Mouse (Mus musculus) mature B cell (primary cell): ENCODE data around the gene Xxylt1.

Experiments used
- in situ Hi-C: fragments of 300-500 bp; cut with MboI; formaldehyde crosslinking; loops from 2 replicates; pipeline ENCODE4 v1.14.3; 2019

Xxylt1 gene

GRCm38 (mm10) chr16:30959692-30960091, 121.5 kb downstream of the Xxylt1 start:
- in situ Hi-C loops: no loop called here

DNA sequence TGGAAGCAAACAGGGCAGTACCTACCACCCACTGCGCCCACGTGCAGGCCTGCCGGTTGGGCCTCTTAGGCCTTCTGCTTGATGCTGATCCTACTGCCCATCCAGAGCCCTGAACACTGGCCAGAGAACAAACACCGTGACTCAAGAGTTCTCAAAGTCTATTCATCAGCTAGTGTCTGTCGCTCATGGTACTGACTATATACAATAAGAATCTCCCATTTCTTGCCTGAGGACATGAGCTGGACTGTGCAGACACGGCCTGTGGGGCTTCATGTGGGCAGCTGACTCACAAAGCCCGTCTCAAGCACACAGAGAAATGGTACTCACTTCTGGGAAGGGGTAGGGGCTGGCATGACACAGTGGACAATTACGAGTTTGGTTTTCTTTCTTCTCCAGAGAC, 125.1 kb downstream of the Xxylt1 start:
- in situ Hi-C loops: no loop called here

GRCm38 (mm10) chr16:30948636-30949035, 132.6 kb downstream of the Xxylt1 start:
- in situ Hi-C loops: no loop called here

DNA sequence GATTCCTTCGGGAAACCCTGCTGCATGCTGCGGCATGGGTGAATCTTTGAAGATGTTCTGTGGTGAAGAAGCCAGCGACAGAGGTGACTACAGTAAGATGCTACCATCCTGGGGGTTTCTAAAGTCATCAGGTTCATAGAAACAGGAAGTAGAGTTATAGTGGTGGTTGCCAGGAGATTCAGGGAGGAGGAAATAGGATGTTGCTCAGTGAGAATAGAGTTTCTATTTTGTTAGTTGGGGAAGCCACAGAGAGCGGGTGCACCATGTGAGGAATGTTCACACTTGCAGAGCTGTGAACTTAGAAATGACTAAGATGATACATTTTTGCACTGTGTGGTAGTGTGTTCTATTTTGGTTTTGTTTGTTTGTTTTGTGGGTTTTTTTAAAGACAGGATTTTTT, 133.0 kb downstream of the Xxylt1 start:
- in situ Hi-C loops: no loop called here

GRCm38 (mm10) chr16:30944886-30945285, 136.3 kb downstream of the Xxylt1 start:
- in situ Hi-C loops: no loop called here

DNA sequence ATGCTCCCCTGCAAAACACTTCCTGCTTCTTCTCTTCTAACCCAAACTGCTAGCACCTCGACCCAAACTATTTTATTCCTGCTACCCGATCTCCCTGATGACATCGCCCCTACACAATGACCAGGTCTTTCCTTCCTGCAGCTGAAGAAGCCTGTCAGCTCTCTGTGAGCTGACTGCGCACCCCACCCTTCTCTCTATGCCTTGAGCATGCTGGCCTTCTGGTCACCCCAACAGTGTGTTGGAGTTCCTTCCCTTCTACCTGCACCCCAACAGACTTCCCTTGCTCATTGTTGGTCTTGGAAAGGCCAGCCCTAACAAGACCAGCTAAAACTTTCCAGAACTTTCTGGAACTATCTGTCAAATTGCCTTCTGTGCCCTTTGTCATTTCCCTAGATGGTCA, 137.3 kb downstream of the Xxylt1 start:
- in situ Hi-C loops: no loop called here

GRCm38 (mm10) chr16:30940699-30941098, 140.5 kb downstream of the Xxylt1 start:
- in situ Hi-C loops: no loop called here

- in situ Hi-C loops: no loop called here
Measured at GRCm38 (mm10) chr16:30939903-30940302, 141.3 kb downstream of the Xxylt1 start.

GRCm38 (mm10) chr16:30939210-30939609, 142.0 kb downstream of the Xxylt1 start:
- in situ Hi-C loops: no loop called here

GRCm38 (mm10) chr16:30938664-30939063, 142.6 kb downstream of the Xxylt1 start:
- in situ Hi-C loops: no loop called here

GRCm38 (mm10) chr16:30937665-30938064, 143.6 kb downstream of the Xxylt1 start:
- in situ Hi-C loops: no loop called here

DNA sequence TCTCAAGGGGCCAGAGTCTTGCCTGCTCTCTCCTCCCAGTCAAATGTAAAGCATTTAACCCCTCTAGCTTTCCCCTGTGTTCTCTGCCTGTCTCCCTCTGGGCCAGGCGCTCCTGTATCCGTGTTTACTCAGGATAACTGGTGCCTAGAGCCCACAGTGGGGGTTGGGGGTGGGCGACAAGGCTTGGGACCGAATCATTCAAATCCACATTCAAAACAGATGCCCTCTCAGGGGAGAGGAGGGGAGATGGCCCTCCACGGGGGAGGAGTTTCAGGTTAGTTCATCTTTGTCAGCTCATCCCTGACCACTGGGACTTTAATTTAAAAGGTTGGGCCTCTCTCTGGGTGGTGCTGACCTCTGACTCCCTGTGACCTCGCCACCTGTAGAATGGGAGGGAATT, 144.8 kb downstream of the Xxylt1 start:
- in situ Hi-C loops: no loop called here

DNA sequence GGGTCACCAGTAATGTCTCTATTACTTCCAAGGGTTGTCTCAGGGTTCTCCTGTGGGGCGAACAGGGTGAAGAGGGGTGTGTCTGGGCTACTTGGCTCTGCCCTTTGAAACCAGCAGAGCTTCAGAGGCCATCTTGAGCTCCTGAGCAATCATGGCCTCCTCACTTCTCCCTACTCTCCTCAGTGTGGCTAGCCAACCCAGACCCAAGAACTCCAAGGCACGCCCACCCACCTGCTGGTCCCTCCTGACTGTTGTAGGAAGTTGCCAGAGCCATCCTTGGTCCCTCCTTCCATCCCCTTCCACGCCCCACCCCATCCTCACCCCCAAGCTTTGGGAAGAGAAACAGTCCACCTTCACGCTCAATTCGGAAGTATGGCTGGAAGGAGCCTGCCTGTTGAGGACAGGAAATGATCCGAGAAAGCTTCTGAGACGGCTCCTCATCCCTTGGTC, 145.2 kb downstream of the Xxylt1 start:
- in situ Hi-C loops: no loop called here

DNA sequence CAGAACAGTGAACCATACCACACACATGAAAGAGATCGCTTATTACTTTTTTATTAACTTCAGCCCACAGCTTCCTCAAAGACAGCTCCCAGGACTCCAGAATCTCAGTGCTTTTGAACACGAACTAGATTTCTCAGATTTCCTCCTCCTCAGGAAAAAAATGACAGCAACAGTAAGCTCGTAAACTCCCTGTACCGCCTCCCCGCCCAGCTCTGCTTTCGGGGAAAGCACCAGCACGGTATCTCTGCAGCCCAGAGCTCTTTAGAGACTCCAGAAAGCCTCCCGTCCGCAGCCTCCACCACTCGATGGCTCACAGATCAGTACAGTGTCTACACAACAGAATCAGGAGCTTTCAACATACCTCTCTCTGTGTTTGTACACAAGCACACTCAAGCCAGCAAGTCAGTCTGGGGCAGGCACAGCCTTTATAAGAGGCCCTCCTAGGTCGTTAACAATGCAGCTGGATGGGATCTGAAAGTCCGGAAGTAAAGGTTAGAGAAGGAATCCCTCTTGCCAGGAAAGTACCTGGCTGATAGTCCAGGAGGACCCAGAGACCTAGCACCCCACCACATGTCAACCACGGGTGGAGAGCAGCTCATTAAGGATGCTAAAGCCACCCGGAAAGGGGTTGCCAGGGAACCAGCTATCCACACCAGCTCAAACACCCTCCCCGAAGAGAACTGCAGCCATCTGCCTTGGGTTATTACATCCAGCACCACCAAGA, 146.1 kb downstream of the Xxylt1 start:
- in situ Hi-C loops: no loop called here

GRCm38 (mm10) chr16:30934205-30934780, 146.9 kb downstream of the Xxylt1 start:
- in situ Hi-C loops: no loop called here

DNA sequence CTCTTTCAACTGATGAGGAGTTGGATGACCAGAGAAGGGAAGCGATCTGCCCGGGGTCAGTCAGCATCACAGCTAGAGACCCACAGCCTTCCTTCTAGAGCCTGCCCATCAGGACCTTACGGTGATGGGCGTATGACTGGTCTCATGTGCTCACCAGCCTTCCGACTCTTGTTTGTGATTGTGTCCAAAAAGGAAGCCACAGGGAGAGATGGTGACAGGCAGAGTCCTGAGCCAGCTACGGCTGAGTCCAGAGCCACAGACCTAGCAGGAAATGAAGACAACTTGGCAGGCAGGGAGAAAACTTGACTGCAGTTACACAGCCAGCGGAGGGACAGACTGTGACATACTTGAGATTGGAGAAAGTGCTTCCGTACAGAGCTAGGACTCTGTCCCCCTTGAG, 147.9 kb downstream of the Xxylt1 start:
- in situ Hi-C loops: no loop called here

DNA sequence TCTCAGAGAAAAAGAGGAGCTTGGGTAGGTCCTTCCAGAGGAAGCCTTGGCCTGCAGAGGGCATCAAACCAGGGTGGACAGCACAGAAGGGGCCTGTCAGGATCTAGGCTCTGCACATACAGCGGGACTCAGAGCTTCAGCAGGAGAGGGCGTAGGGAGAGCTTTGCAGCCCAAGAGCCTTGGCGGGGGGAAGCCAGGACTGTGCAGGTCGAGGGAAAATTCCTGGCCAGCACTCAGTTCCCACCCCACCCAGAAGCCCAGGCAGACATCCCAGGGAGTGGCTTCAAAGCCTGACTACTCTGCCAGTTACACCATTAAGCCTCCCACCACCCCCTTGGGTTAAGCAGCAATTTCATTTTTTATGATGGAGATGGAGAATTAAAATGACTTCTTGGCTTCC, 148.4 kb downstream of the Xxylt1 start:
- in situ Hi-C loops: no loop called here

GRCm38 (mm10) chr16:30932196-30932595, 149.0 kb downstream of the Xxylt1 start:
- in situ Hi-C loops: no loop called here

DNA sequence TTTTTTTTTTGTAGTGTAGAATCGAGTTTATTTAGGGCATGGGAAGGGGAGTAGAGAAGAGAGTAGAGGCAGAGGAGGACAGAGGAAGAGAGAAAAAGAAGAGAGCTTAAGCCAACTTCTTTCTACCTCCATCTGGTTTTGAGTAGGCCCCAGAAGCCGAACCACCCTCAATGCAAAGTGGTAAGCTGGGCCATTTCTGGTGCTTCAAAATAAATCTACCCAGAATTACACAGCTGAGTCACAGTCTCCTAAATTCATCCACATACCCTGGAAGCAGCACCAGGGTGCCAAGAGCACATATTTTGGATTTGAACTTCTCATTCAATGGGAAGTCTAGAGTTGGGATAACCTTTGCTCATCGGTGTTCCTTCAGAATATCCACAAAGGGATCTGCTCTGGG, 152.1 kb downstream of the Xxylt1 start:
- in situ Hi-C loops: no loop called here

DNA sequence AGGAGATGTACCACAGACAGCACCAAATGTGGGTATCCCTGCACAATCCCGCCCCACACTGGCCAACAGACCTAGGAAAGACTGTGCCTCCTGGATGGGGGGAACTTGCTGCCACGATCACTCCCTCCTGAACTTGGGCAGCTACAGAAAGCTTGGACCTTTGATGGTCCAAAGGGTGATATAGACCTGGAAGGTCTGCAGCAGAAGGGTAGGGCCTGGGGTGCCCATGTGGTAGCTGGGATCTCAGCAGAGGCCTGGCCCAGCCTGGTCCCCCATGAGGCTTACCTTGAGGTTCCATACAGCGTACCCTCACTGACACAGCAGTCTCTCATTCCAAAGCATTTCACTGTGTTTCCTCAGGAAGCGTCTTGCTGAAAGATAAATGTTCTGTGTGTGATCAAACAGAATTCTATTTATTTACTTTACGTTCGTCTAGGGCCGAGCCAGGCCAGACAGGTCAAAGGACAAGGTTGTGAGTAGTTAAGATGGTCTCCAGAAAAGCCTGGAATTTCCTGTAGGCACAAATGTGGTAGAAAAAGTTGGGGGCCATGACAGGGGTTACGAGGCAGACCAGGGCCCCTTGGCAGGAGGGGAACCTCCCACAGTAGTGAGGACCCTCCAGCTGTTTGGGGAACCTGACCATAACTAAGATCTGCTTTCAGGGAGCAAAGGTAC, 153.0 kb downstream of the Xxylt1 start:
- in situ Hi-C loops: no loop called here

DNA sequence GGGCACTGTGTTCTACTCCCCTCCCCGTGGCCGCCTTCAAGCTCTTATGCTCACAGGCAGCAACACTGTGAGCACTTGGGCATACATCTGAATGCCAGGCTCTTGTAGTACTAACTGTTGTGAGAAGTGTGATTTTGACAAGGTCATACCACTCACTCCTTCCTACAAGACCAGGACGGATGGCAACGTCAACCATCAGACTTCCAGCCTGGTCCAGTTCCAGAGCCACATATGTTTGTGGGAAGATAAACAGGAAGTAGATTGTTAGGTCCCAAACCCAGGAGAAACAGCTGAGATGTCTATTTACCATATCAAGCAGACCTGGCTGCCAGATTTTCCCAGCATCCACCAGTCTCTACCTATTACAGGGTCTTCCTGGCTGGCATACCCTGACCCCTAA, 155.7 kb downstream of the Xxylt1 start:
- in situ Hi-C loops: no loop called here

GRCm38 (mm10) chr16:30923899-30924298, 157.3 kb downstream of the Xxylt1 start:
- in situ Hi-C loops: no loop called here

- in situ Hi-C loops: no loop called here
Measured at GRCm38 (mm10) chr16:30922548-30922947, 158.7 kb downstream of the Xxylt1 start.
